Mouse (Mus musculus): ENCODE results near the gene Cldn2.
A peak's percentile ranks its signal among the peaks of the same experiment; 100 is the strongest.

Gene Cldn2

GRCm38 (mm10) chrX:139826926-139827325 lies 26.3 kb downstream of the Cldn2 start:
- no peaks in the 10 kb centered on the region for H3K36me3 ChIP-seq (ENCODE audit: control insufficient read depth, insufficient read depth, low read length, poor library complexity, severe bottlenecking)
- no peak for DNase-seq (ENCODE audit: low read depth, low spot score)
- no peaks in the 10 kb centered on the region for H3K27me3 ChIP-seq (ENCODE audit: control insufficient read depth, insufficient read depth, low read length, poor library complexity, severe bottlenecking)

GRCm38 (mm10) chrX:139828363-139829092 lies 27.9 kb downstream of the Cldn2 start:
- no peak for DNase-seq (ENCODE audit: low read depth, low spot score)
- Histone ChIP-seq H3K27me3 (ENCODE audit: control insufficient read depth, insufficient read depth, low read length, poor library complexity, severe bottlenecking) (no peaks in the 10 kb centered on the region), H3K36me3 (ENCODE audit: control insufficient read depth, insufficient read depth, low read length, poor library complexity, severe bottlenecking) (no peaks in the 10 kb centered on the region)

GRCm38 (mm10) chrX:139832464-139832863 lies 31.8 kb downstream of the Cldn2 start:
- Histone ChIP-seq H3K27me3 (ENCODE audit: control insufficient read depth, insufficient read depth, low read length, poor library complexity, severe bottlenecking) (no peaks in the 10 kb centered on the region), H3K36me3 (ENCODE audit: control insufficient read depth, insufficient read depth, low read length, poor library complexity, severe bottlenecking) (no peaks in the 10 kb centered on the region)
- peak; percentile 47 for DNase-seq (ENCODE audit: low read depth, low spot score)

GRCm38 (mm10) chrX:139839057-139839456 lies 38.4 kb downstream of the Cldn2 start:
- DNase-seq (ENCODE audit: low read depth, low spot score) = no peak
- Histone ChIP-seq H3K27me3 (ENCODE audit: control insufficient read depth, insufficient read depth, low read length, poor library complexity, severe bottlenecking) (no peaks in the 10 kb centered on the region), H3K36me3 (ENCODE audit: control insufficient read depth, insufficient read depth, low read length, poor library complexity, severe bottlenecking) (no peaks in the 10 kb centered on the region)

- DNase-seq (ENCODE audit: low read depth, low spot score) = no peak
- H3K36me3 ChIP-seq (ENCODE audit: control insufficient read depth, insufficient read depth, low read length, poor library complexity, severe bottlenecking) = no peaks in the 10 kb centered on the region
- H3K27me3 ChIP-seq (ENCODE audit: control insufficient read depth, insufficient read depth, low read length, poor library complexity, severe bottlenecking) = no peaks in the 10 kb centered on the region
Observed at GRCm38 (mm10) chrX:139841091-139841490, 40.5 kb downstream of the Cldn2 start.

GRCm38 (mm10) chrX:139854795-139855194 lies 54.2 kb downstream of the Cldn2 start:
- Histone ChIP-seq H3K36me3 (ENCODE audit: control insufficient read depth, insufficient read depth, low read length, poor library complexity, severe bottlenecking) (no peaks in the 10 kb centered on the region), H3K27me3 (ENCODE audit: control insufficient read depth, insufficient read depth, low read length, poor library complexity, severe bottlenecking) (no peaks in the 10 kb centered on the region)
- DNase-seq (ENCODE audit: low read depth, low spot score) = no peak

- Histone ChIP-seq H3K27me3 (ENCODE audit: control insufficient read depth, insufficient read depth, low read length, poor library complexity, severe bottlenecking) (no peaks in the 10 kb centered on the region), H3K36me3 (ENCODE audit: control insufficient read depth, insufficient read depth, low read length, poor library complexity, severe bottlenecking) (no peaks in the 10 kb centered on the region)
- no peak for DNase-seq (ENCODE audit: low read depth, low spot score)
Observed at GRCm38 (mm10) chrX:139859402-139859801, 58.8 kb downstream of the Cldn2 start.
